In the genomic region with DNA sequence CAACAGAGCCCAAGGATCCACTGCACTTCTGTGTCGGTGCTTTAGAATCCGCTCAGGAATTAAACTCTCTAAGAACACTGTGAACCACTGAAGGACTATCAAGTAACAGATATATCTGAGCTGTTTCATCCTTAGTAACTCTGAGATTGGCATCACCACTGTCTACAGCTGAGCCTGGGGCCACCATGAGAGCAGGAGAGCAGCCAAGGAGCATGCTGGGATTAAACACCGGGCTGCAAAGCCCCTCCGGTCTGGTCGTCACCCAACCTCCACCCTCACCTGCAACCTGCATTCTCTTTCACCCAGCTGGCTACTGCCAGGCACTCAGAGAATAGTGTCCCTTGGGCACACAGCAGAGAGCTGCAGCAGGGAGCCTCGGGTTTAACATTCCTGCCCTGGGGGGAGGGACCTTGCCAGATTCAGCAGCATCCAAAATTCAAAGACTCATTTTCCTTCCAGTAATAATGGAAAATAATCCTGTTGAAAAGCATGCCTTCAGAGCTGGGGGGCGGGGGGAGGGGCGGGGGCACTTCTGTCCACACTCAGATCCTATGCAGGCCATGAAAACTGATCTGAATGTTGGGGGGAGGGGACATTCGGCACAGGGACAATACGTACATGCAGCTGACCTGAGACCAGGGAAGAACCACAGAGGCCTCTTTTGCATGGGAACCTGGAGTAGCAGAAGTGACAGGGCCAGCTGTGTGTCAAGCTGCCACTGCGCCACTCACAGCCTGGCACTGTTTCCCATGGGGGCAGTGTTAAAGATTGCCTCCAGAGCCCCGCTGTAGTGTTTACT, we compare ENCODE assay signal across 10 mouse cellular contexts. TPM values are rescaled to one million over a fixed set of nuclear protein-coding genes. Genes with fewer than 3 reads are reported as not detected.
DNase-seq lines count a peak whose midpoint lies in the region; ATAC-seq and TF ChIP-seq lines count a peak whose summit lies in the region.
"Had no signal": no experiment of that assay in that cellular context is flagged by ENCODE, and none has a peak within 500 bp of the region (broad histone marks: within the 10 kb centered on the region; RNA-seq: fewer than 3 reads in every experiment).

No protein-coding gene starts in this region.

- H3K36me3 ChIP-seq in heart, embryonic 11.5 days (ENCODE audit: control insufficient read depth, insufficient read depth, low read length), result no peaks in the 10 kb centered on the region
- no peaks in the 10 kb centered on the region for H3K36me3 ChIP-seq in forebrain, embryonic 13.5 days (ENCODE audit: poor library complexity, severe bottlenecking)
- H3K36me3 ChIP-seq in limb, embryonic 14.5 days (ENCODE audit: control insufficient read depth, insufficient read depth, low read length), result no peaks in the 10 kb centered on the region

- peak overlapping the region; percentile 25 for H3K4me2 ChIP-seq in heart, embryonic 11.5 days
- no peak overlapping the region for H3K4me2 ChIP-seq in forebrain, embryonic 13.5 days
- 0 out of 2 replicates have a peak overlapping the region, but pooled peaks have one; percentile 19 for H3K4me2 ChIP-seq in limb, embryonic 14.5 days (replicated peaks; ENCODE audit: low read depth, low read length, severe bottlenecking)

- H3K9ac ChIP-seq in heart, embryonic 11.5 days (ENCODE audit: low read depth, low read length), result no peak overlapping the region
- no peak overlapping the region for H3K9ac ChIP-seq in forebrain, embryonic 13.5 days
- no peak overlapping the region for H3K9ac ChIP-seq in limb, embryonic 14.5 days (ENCODE audit: low read depth, low read length, severe bottlenecking)

- H3K27ac ChIP-seq in heart, embryonic 11.5 days (ENCODE audit: low read depth, low read length), result no peak overlapping the region
- H3K27ac ChIP-seq in forebrain, embryonic 13.5 days, result no peak overlapping the region
- no peak overlapping the region for H3K27ac ChIP-seq in limb, embryonic 14.5 days (replicated peaks; ENCODE audit: low read depth, low read length)

- no peak for DNase-seq in heart, adult 8-10 months (ENCODE audit: low spot score)
- DNase-seq in A20 (ENCODE audit: low read depth, low spot score), result peak; percentile 50
- DNase-seq in limb, embryonic 14.5 days (ENCODE audit: low spot score), result no peak
- no peak for DNase-seq in urinary bladder, postnatal 4 days (ENCODE audit: low spot score in 2 of 2)
- no peak for DNase-seq in gastrocnemius, postnatal 4 days (ENCODE audit: low spot score in 2 of 2)
- DNase-seq in spleen, postnatal 4 days (ENCODE audit: low spot score in 2 of 2), result no peak
- DNase-seq: cerebellum, adult 8-10 months; heart, adult 18-20 months had no signal

- peaks cover 8% of the 10 kb centered on the region; the same call in 1 of the 2 replicates for H3K4me1 ChIP-seq in heart, embryonic 11.5 days (ENCODE audit: control insufficient read depth, insufficient read depth, low read length)
- peaks cover 20% of the 10 kb centered on the region for H3K4me1 ChIP-seq in forebrain, embryonic 13.5 days
- peaks cover 13% of the 10 kb centered on the region; the same call in 1 of the 2 replicates for H3K4me1 ChIP-seq in limb, embryonic 14.5 days (ENCODE audit: control insufficient read depth, insufficient read depth, low read length)

- H3K27me3 ChIP-seq in heart, embryonic 11.5 days (ENCODE audit: control insufficient read depth, insufficient read depth, low read length), result no peaks in the 10 kb centered on the region
- no peaks in the 10 kb centered on the region for H3K27me3 ChIP-seq in forebrain, embryonic 13.5 days
- H3K27me3 ChIP-seq in limb, embryonic 14.5 days (ENCODE audit: control insufficient read depth, insufficient read depth, low read length), result no peaks in the 10 kb centered on the region

- ATAC-seq in heart, embryonic 11.5 days (replicated peaks; ENCODE audit: insufficient number of reproducible peaks, low FRiP score, low TSS enrichment), result 0 out of 2 replicates have a peak, but pooled peaks have one; percentile 16
- ATAC-seq in forebrain, embryonic 13.5 days, result peak; percentile 57
- ATAC-seq in limb, embryonic 14.5 days (ENCODE audit: low FRiP score, low read depth), result peak; percentile 62; the same call in 1 of the 2 replicates

- WGBS in heart, embryonic 11.5 days (ENCODE audit: insufficient replicate concordance), result 28% methylated on average over 12 of the region's 12 CpGs
- 22% methylated on average over 12 of the region's 12 CpGs for WGBS in forebrain, embryonic 13.5 days
- 24% methylated on average over 12 of the region's 12 CpGs for WGBS in limb, embryonic 14.5 days

- H3K4me3 ChIP-seq in heart, embryonic 11.5 days (ENCODE audit: low read depth, low read length), result no peak overlapping the region
- no peak overlapping the region for H3K4me3 ChIP-seq in forebrain, embryonic 13.5 days
- H3K4me3 ChIP-seq in limb, embryonic 14.5 days (replicated peaks; ENCODE audit: low read length), result no peak overlapping the region

- no peak for TF ChIP-seq POLR2A in limb, embryonic 14.5 days (IDR thresholded peaks at IDR 0.05; ENCODE audit: borderline replicate concordance, extremely low read depth, insufficient read depth, insufficient read length)

- no peaks in the 10 kb centered on the region for H3K9me3 ChIP-seq in heart, embryonic 11.5 days (replicated peaks; ENCODE audit: control insufficient read depth, low read length)
- H3K9me3 ChIP-seq in forebrain, embryonic 13.5 days (replicated peaks), result no peaks in the 10 kb centered on the region
- no peaks in the 10 kb centered on the region for H3K9me3 ChIP-seq in limb, embryonic 14.5 days (ENCODE audit: control insufficient read depth, low read length)

RNA-seq across cellular contexts. Expression of gene Tent5c, which starts 25.8 kb away (rescaled TPM):
- polyA plus RNA-seq in heart, embryonic 11.5 days (2014; fragmentation: Nextera tagmentation; extraction: Ambion mirVana), result 7.4 and 8.3 TPM in 2 replicates
- total RNA-seq in heart, adult 8-10 months (2022), result 10 to 100 TPM in 1 of 4 experiments, 1 to 10 TPM in 3; 6.1 to 30.2 (median 7.6) TPM
- 3.0 and 3.4 TPM in 2 replicates for polyA plus RNA-seq in forebrain, embryonic 13.5 days (2015; fragmentation: Nextera tagmentation; extraction: Ambion mirVana)
- polyA plus RNA-seq in limb, embryonic 14.5 days (2012; rRNA removed), result 3.9 and 4.0 TPM in 2 replicates
- 6.5 and 8.7 TPM in 2 replicates for polyA plus RNA-seq in limb, embryonic 14.5 days (2014; fragmentation: Nextera tagmentation; extraction: Ambion mirVana)
- total RNA-seq in gastrocnemius, postnatal 4 days (2021), result 1 to 10 TPM; 4.0 to 6.5 TPM
